Mouse (Mus musculus) T-helper 2 cell (primary cell): ENCODE results near the gene Cep162.

ENCODE experiments used
- in situ Hi-C: fragments of 300-600 bp; cut with MboI, MseI; formaldehyde crosslinking; loops from one replicate; pipeline ENCODE4 v1.15.1; 2025; ENCODE audit warnings: high pct_unique_total_duplicates

Gene Cep162

DNA sequence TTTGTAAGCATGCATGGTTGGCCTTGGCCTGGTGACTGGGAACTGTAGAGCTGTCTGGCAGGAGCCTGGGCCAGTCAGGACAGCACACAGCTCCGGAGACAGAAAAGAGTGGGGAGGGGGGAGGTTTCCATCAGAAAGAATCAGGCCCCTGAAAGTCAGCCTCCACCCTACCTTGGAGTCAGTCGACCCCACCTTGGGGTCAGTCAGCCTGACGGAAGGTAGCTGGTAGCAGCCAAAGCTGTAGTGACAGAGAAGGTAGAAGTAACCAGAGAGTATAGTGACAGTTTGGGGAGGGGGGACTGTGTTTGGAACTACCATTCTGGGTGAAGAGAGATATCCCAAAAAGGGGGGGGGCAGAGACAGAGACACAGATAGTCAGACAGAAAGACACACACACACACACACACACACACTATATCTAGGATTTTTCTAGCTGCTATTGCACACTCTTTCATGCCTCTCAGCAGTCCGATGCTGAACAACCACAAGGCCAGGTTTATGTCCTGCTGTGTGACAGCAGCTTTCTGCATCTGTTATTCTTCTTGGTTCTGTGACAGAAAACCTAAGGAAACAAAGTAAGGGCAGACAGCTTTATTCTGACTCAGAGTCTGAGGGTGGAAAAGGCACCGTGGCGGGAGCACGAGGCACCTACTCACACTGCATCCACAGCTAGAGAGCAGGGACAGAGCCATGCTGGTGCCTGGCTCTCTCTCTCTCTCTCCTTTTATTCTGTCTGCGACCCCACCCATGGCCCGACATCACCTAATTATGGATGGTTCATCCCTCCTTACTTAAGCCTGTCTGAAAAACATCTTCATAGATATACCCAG, 88.1 kb downstream of the Cep162 start:
- in situ Hi-C loops = loop anchor here (10.0 kb wide), 1 partner anchor 742 kb away; no protein-coding TSS in a partner anchor

DNA sequence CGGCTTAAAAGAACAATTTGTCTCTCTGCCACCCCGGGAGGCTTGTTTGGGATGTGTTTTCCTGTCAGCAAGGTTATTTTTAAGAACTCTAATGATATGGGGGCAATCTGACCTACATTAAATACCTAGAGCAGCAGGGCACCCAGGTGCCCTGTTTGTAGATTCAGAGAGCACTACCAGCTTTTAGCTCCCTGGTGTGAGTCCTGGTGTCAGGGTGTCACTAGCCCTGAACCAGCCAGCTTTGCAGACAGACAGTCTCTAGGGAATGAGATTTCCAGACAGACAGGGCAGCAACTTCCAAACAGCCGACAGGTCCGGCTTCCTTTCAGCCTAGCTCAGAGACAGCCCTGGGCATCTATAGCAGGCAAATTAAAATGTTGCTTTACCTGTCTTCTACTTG, 92.8 kb downstream of the Cep162 start:
- in situ Hi-C loops = loop anchor here (10.0 kb wide), 1 partner anchor 738 kb away; no protein-coding TSS in a partner anchor

DNA sequence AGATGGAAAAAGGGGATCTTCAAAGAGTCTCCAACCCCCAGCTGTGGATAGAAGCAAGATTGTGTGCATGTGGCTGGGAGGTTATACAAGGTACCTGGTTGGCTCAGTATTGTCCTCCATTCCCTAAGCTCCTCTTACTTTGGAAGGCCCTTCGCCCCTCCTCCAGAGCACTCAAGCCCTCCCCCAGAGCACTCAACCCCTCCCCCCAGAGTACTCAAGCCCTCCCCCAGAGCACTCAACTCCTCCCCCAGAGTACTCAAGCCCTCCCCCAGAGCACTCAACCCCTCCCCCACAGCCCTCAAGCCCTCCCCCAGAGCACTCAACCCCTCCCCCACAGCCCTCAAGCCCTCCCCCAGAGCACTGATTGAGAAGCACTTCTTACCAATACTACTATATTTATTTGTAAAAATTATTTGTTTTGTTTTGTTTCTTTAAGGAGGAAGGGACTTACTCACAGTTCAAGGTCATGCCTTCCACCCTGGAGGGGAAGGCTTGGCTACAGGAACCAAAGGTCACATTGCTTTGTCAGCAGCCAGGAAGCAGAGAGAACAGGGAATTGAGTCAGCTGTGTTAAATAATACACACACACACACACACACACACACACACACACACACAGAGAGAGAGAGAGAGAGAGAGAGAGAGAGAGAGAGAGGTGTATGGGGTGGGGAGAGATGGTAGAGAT, 102.6 kb downstream of the Cep162 start:
- in situ Hi-C loops = no loop called here

DNA sequence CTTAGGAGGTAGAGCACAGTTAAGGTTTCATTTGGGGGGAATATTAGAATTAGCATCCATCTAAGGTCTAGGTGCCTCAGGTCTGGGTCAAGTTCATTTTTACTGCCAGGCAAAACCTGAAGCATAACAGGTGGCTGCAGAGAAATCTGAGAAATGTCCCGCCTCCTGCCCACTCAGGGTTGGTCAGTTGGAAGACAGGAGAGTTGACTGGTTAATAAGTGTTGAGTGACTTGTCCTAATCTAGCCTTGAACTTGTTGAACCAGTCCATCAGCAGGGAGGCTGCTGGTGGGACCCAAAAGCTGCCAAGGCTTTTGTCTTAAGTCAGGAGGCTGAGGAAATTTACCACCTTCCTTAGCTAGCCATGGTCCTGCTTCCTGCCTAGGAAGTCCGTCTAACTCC, 107.4 kb downstream of the Cep162 start:
- in situ Hi-C loops = no loop called here

DNA sequence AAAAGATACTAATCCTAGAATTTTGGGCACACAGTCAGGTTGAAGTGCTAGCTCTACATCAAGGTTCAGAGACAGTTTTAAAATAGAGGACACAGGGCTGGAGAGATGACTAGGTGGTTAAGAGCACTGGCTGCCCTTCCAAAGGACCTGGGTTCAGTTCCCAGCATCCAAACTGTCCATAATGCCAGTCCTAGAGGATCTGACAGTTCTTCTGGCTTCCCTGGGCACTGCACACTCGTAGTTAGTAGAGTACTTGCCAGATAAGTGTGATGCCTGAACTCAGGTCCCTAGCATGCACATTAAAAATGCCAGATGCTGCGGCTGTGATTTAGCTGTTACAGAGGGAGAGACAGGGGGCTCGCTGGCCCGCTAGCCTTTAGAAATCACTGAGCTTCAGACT, 108.9 kb downstream of the Cep162 start:
- in situ Hi-C loops = no loop called here

DNA sequence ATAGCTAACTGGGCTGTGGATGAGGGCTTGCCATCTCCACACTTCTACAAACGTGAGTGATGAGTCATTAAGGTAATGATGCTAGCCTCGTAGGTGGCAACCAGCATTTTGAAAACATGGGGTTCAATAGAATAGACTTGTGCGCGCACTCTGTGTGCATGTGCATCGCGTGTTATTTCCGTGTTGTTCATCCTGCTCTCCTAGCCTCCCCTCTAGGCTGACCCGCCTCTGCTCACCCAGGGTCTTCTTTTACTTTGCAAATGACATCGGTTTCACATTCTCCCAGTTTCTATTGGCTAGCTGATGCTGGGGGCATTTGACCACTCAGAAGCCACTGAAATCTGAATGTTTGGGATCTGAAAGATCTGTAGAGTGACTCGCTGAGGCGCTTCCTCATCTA, 109.7 kb downstream of the Cep162 start:
- in situ Hi-C loops = no loop called here

DNA sequence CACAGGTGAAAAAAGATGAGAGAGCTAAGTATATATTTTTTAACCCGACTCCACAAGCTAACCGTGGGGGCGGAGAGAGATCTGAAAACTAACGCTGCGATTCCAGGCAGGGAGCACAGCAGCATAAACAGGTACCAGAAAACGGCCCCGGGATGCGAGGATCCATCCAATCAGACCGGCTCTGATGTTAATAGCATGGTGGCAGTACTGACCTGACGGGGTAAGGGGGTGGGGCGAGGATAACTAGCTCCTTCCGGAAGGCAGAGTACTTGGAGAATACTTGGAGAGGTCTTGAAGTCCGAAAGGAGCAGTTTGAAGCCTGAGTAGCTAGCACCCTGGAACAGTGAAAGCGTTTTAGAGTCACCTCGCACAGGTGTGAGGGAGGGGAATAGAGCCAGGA, 110.2 kb downstream of the Cep162 start:
- in situ Hi-C loops = no loop called here

DNA sequence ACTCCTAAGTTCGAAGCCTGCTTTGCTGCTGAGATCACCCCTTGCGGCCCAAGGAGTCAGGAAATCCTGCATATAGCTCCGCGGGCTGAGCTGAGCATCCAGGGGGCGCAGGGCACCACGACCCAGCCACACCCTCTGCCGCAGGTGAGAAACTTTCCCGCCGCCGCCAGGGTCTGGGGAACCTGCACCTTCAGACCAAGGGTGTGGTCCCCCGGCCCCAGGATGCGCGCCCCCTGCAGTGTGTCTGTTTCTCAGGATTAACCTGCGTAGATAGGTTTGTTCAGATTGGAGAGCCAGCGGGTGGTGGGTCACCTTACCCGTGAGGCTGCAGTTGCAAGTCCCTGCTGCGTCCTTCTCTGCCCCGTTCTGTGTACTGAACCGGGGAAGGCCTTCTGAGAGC, 110.8 kb downstream of the Cep162 start:
- in situ Hi-C loops = no loop called here

DNA sequence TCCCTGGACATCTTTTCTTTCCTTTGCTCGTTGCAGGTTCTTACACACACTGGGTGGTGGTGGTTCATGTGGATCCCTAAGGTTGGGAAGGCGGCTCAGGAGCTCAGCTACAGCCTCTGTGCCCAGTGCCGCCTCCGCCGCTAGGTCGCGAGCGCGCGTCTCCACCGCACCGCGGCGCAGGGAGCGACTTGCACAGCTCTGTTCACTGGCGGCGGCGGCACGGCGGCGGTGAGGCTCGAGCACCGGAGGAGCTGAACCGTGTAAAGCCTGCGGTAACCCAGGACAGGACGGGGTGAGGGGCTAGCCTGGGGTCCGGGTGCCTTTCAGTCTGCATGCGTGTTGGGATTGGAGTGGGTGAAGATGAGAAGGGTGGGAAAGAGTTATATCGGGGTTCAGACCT, 111.2 kb downstream of the Cep162 start, which contains the start of gene Mrap2:
Gene Mrap2 (plus strand): TSS at position 201 of the 400 bp plus-strand sequence.
- in situ Hi-C loops = no loop called here

DNA sequence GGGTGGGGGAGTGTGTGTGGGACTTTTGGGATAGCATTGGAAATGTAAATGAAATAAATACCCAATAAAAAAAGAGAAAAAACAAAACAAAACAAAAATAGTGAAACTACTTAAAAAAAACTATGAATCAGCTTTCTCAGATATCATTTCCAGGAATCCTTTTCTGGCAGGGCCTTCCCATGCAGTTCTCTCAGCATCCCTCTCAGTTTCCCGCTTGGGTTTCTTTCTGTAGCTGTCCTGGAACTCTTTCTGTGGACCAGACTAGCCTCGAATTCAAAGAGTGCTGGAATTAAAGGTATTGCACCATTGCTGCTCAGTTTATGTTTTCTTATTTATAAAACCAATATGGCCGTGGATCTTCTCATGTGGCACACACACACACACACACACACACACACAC, 112.3 kb downstream of the Cep162 start:
- in situ Hi-C loops = no loop called here
